Mouse (Mus musculus) liver (tissue): ENCODE measurements around the gene Psme3.

ENCODE experiments used
- DNase-seq: peaks from one replicate; pipeline ENCODE4 v3.0.0-alpha.2; 2020; ENCODE audit warnings: mixed read lengths

Gene Psme3

DNA sequence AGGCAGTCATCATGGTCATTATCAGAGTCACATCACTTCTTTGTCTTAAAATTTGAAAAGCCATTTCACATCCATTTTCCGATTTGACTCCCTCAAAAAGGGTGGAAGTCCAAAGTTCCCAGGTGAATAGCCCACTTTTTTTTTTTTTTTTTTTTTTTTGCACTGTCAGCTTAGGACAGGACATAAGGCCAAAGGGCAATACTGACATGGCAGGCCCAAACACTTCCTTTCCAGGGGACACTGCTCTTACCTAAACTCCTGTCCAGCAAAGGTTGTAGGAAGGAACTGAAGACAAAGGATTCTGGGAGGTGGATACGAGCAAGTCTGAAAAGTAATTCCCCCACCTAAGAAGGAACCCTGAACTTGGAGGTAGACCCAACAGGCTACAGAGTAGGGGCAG lies 39.9 kb downstream of the Psme3 start:
- DNase-seq, result no peak

- DNase-seq, result no peak
Measured at GRCm38 (mm10) chr11:101357505-101358182, 41.6 kb downstream of the Psme3 start.

DNA sequence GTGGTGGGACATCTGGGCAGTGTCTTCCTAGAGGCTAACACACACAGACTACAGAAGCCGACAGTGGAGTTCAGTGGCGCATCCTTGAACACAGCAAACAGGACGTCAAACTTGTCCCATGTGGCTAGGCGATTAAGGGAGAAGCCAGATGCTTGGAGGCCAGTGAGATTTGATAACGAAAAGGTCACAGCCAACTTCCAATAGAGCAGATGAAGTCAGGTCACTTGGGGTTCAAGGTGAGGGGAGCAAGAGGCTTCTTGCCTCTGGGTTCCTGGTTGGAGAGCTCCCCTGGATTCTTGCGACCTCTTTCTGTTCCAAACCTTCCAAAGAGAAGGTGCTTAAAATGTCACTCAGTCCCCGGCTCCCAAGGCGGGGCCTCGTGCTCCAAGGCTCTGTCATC lies 43.8 kb downstream of the Psme3 start:
- no peak for DNase-seq

- DNase-seq, result no peak
Measured at GRCm38 (mm10) chr11:101360651-101361113, 44.7 kb downstream of the Psme3 start.

DNA sequence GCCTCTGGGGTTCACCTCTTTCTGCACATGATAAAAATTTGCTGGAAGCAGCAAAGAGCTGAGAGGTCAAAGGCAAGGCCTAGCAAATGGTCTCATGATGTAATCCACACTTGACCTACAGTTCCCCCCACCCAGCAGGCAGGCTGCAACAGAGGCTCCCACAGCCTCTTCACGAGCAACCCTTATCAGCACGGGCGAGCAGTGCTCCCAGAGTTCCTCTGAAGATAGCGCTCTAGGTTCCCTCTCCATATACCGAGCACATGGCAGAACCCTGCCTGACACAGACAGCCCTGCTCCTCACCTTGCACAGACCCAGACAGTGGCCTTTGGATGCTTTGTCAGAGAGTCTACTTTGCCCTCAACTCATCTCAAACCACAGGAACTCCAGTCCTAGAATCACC lies 48.5 kb downstream of the Psme3 start:
- peak; percentile 43 for DNase-seq

DNA sequence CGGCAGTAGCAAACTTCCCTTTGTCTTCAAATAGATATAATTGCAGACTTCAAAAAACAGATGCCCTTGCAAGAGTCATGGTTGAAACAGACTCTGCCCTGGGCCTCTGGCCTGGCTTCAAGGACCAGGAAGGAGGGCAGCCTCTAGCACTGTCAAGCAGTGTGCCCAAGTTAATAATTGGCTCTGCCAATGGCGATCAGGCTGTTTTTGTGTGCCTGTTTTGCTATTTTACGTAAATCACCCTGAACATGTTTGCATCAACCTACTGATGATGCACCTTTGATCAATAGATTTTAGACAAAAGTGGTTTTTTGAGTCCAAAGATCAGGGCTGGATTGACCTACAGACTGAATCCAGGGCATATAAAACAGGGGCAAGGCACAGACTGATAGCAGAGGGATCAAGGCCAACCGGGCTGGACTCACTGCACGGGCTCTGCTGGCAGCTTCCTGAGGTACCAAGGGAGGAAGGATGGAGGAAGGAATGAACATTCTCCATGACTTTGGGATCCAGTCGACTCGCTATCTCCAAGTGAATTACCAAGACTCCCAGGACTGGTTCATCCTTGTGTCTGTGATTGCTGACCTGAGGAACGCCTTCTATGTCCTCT lies 51.4 kb downstream of the Psme3 start, which contains the start of gene G6pc:
TSS of gene G6pc (plus strand) at position 236 of the 610 bp plus-strand sequence.
- no peak for DNase-seq

- no peak for DNase-seq
Measured at GRCm38 (mm10) chr11:101370141-101370540, 54.1 kb downstream of the Psme3 start.
